8 mouse cellular contexts compared by ENCODE assay signal in genomic region chr11:23679044-23679642, GRCm38 (mm10). TPM values are rescaled to one million over a fixed set of nuclear protein-coding genes. Genes with fewer than 3 reads are reported as not detected.
DNase-seq lines count a peak whose midpoint lies in the region; ATAC-seq and TF ChIP-seq lines count a peak whose summit lies in the region.
"Had no signal": no experiment of that assay in that cellular context is flagged by ENCODE, and none has a peak within 500 bp of the region (broad histone marks: within the 10 kb centered on the region; RNA-seq: fewer than 3 reads in every experiment).

No protein-coding gene starts in this region.

- peak; percentile 49 for TF ChIP-seq CTCF in C2C12 (IDR thresholded peaks at IDR 0.05; ENCODE audit: control insufficient read depth, insufficient read depth, insufficient read length)
- peak; percentile 35; the same call in 1 of the 2 replicates for TF ChIP-seq CTCF in lung, adult 2 months (IDR thresholded peaks at IDR 0.05; ENCODE audit: insufficient read depth, low read length)

- DNase-seq in MN1 (ENCODE audit: low spot score), result peak; percentile 88
- peak; percentile 37 for DNase-seq in cerebellum, adult 9-11 months
- peak; percentile 9 to 51 for DNase-seq in heart, adult 9 months (ENCODE audit: low spot score in 2 of 2)
- peak; percentile 49 to 60 for DNase-seq in kidney, postnatal 4 days
- DNase-seq in lung, adult 2 months, result peak; percentile 47

- no peaks in the 10 kb centered on the region for H3K79me3 ChIP-seq in C2C12 (ENCODE audit: low read depth)

- ATAC-seq in neural tube, embryonic 15.5 days (ENCODE audit: low FRiP score), result peak; percentile 59

- H3K27me3 ChIP-seq in C2C12 (ENCODE audit: control insufficient read depth, insufficient read depth, insufficient read length), result no peaks in the 10 kb centered on the region
- H3K27me3 ChIP-seq in neural tube, embryonic 15.5 days (replicated peaks), result no peaks in the 10 kb centered on the region
- H3K27me3 ChIP-seq: heart, embryonic 15.5 days had no signal

- no peak overlapping the region for H3K9ac ChIP-seq in neural tube, embryonic 15.5 days (replicated peaks)
- H3K9ac ChIP-seq: heart, embryonic 15.5 days had no signal

- peaks cover 8% of the 10 kb centered on the region for H3K79me2 ChIP-seq in C2C12 (ENCODE audit: control insufficient read depth, insufficient read depth)

- no peak overlapping the region for H3K4me3 ChIP-seq in C2C12 (ENCODE audit: insufficient read depth, poor library complexity, severe bottlenecking)
- H3K4me3 ChIP-seq in lung, adult 2 months (replicated peaks; ENCODE audit: extremely low read depth, low read depth, low read length), result no peak overlapping the region
- H3K4me3 ChIP-seq in neural tube, embryonic 15.5 days (replicated peaks), result no peak overlapping the region
- H3K4me3 ChIP-seq: heart, embryonic 15.5 days had no signal

- no peak overlapping the region for H3K4me2 ChIP-seq in neural tube, embryonic 15.5 days
- H3K4me2 ChIP-seq: heart, embryonic 15.5 days had no signal

- no peaks in the 10 kb centered on the region for H3K9me3 ChIP-seq in neural tube, embryonic 15.5 days (replicated peaks)
- H3K9me3 ChIP-seq: heart, embryonic 15.5 days had no signal

- WGBS in lung, adult 2 months, result 39% methylated on average over 3 of the region's 3 CpGs
- 51% methylated on average over 3 of the region's 3 CpGs for WGBS in neural tube, embryonic 15.5 days

- no peak overlapping the region for H3ac ChIP-seq in C2C12 (ENCODE audit: control insufficient read depth, insufficient read length, low read depth)

- no peak for TF ChIP-seq POLR2A in lung, adult 2 months (IDR thresholded peaks at IDR 0.05; ENCODE audit: borderline replicate concordance, extremely low read depth, low read depth, low read length)

- no peak overlapping the region for H3K27ac ChIP-seq in neural tube, embryonic 15.5 days (replicated peaks)
- H3K27ac ChIP-seq: heart, embryonic 15.5 days had no signal

- peaks cover 68% of the 10 kb centered on the region for H3K36me3 ChIP-seq in C2C12 (ENCODE audit: control insufficient read depth, insufficient read depth)
- H3K36me3 ChIP-seq in neural tube, embryonic 15.5 days, result peaks cover 45% of the 10 kb centered on the region

- no peaks in the 10 kb centered on the region for H3K4me1 ChIP-seq in lung, adult 2 months (ENCODE audit: control insufficient read depth, insufficient read depth, low read length)
- no peaks in the 10 kb centered on the region for H3K4me1 ChIP-seq in neural tube, embryonic 15.5 days
- H3K4me1 ChIP-seq: heart, embryonic 15.5 days had no signal

TF ChIP-seq in C2C12, 6 proteins besides CTCF, POLR2A, EP300 and RAD21:
- no peak for TF ChIP-seq FOSL1 (IDR thresholded peaks at IDR 0.05; ENCODE audit: insufficient read depth, low read length, poor library complexity, severe bottlenecking)
- peak; percentile 26 for TF ChIP-seq CEBPB (IDR thresholded peaks at IDR 0.05; ENCODE audit: low read depth)

RNA-seq across cellular contexts. Expression of gene Pex13, which starts 13.4 kb away (rescaled TPM):
- 5.6 TPM for polyA plus RNA-seq in C2C12 (2012; fragmentation: generic; extraction: Trizol)
- 4.3 and 5.1 TPM in 2 replicates for polyA plus RNA-seq in lung, adult 2 months (2012; rRNA removed)
- 32.9 and 34.5 TPM in 2 replicates for polyA plus RNA-seq in neural tube, embryonic 15.5 days (2015; fragmentation: Nextera tagmentation; extraction: Ambion mirVana)

RNA-seq across cellular contexts. Expression of gene Pus10, which starts 13.7 kb away (rescaled TPM):
- polyA plus RNA-seq in C2C12 (2012; fragmentation: generic; extraction: Trizol), result 6.9 TPM
- 1.6 and 3.5 TPM in 2 replicates for polyA plus RNA-seq in lung, adult 2 months (2012; rRNA removed)
- polyA plus RNA-seq in neural tube, embryonic 15.5 days (2015; fragmentation: Nextera tagmentation; extraction: Ambion mirVana), result 11.3 and 14.9 TPM in 2 replicates

RNA-seq across cellular contexts. Expression of gene 0610010F05Rik, which starts 45.7 kb away (rescaled TPM):
- 3.0 TPM for polyA plus RNA-seq in C2C12 (2012; fragmentation: generic; extraction: Trizol)
- polyA plus RNA-seq in lung, adult 2 months (2012; rRNA removed), result 2.7 and 4.7 TPM in 2 replicates
- 102 and 123 TPM in 2 replicates for polyA plus RNA-seq in neural tube, embryonic 15.5 days (2015; fragmentation: Nextera tagmentation; extraction: Ambion mirVana)

Comparison
In these comparisons a context has a peak if more than half of its experiments do, and no peak if none do; other contexts are left out.
1. DNase-seq: peak in every context shown above with its lines; median percentile 88 in MN1; 54 in kidney, postnatal 4 days; 47 in lung, adult 2 months; 37 in cerebellum, adult 9-11 months; 30 in heart, adult 9 months.
2. RNA of gene 0610010F05Rik, which starts 45.7 kb away (polyA plus RNA-seq): 102 to 123 TPM in neural tube, embryonic 15.5 days; 3.0 TPM in C2C12 (single experiment) and 2.7 to 4.7 TPM in lung, adult 2 months; every median in the first group is over 10 times any median in the second.